Mouse (Mus musculus): Measurements from ENCODE around the gene Gpr171. TPM values are rescaled to one million over a fixed set of nuclear protein-coding genes. Genes with fewer than 3 reads are reported as not detected.
"Not testable (repeated sequence)": the region's sequence is repeated elsewhere in the genome, so short reads cannot be mapped to it uniquely, and the experiment has no call there.

Gpr171 gene
- total RNA-seq, 4 experiments from 2014 or later, result not detected

DNA sequence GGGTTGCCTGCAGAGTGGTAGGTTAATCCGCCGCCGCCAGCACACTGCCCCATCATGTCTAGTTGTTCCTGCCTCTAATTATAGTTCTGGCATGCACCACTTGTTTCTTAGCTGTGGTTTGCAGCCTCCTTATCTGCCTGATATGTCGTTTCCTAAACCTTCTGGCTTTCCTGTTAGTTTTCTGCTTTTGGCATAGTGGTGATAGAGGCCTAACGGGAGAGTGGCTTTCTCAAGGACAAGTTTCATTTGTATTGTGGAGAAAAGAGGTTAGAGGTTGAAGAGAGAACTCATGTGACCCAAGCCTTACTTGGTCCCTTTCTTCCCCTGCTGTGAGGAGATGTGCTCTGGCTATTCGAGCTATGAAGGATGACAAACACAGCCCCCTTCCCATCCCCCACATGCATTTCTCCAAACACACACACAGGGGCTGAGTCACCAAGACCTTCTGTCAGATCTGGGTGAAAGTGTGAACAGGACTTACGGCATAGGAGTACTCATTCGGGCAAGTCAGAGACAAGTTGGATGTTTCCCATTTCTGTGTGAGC is 12.4 kb upstream of the Gpr171 start:
- no peak for DNase-seq (ENCODE audit: low spot score in 2 of 2)

DNA sequence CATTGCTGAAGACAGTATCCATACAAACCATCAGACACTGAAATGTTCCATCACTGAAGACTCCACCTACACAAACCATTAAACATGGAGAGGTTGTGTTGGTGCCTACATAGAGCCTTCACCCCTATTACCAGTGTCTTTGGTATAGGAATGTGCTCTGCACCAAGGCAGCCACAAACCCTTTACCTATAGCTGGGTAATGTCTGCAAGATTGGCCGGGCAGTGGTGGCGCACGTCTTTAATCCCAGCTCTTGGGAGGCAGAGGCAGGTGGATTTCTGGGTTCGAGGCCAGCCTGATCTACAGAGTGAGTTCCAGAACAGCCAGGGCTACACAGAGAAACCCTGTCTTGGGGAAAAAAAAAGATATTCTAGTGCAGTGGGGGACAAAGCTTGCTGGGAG is 11.7 kb upstream of the Gpr171 start:
- not testable (repeated sequence) for DNase-seq (ENCODE audit: low spot score in 2 of 2)

DNA sequence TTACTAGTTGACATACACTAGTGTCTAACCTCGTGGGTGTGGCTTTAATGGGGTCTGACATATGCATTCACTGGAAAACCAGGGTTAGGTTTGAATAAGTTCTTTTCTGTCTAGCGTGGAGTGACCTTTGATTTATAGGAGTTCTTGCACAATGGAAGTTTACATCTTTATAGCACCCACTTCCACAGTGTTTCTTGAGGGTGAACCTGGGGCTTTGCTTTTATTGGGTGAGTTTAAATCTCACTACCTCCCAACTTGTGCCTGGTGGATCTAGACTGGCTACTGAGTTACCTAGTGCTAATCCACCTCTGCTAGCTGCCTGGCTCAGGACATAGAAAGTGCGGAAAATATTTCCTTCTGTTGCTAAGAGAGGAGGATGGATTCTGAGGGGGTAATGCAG is 10.3 kb upstream of the Gpr171 start:
- DNase-seq (ENCODE audit: low spot score in 2 of 2), result no peak

- DNase-seq (ENCODE audit: low spot score in 2 of 2), result not testable (repeated sequence)
Observed at GRCm38 (mm10) chr3:59109834-59110233, 8.2 kb upstream of the Gpr171 start.

- DNase-seq (ENCODE audit: low spot score in 2 of 2), result no peak
Observed at GRCm38 (mm10) chr3:59107439-59107838, 5.8 kb upstream of the Gpr171 start.

DNA sequence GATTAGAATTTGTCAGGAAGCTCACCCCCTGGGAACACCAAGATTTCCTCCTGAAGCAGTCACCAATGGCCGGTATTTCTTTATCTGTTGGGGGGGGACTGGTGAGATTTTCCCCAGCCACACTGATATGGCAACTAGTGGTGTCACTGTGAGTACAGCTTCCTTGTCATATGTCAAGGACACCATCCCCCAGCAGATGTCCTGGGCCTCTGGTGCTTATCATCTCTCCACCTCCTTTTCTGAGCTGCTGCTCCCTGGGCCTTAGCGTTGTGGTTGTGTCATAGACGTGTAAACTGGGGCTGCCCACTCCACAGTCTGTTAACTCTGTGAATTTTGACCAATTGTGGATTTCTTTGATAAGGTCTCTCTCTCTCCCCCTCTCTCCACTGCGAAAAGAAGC is 2.8 kb upstream of the Gpr171 start:
- no peak for DNase-seq (ENCODE audit: low spot score in 2 of 2)

DNA sequence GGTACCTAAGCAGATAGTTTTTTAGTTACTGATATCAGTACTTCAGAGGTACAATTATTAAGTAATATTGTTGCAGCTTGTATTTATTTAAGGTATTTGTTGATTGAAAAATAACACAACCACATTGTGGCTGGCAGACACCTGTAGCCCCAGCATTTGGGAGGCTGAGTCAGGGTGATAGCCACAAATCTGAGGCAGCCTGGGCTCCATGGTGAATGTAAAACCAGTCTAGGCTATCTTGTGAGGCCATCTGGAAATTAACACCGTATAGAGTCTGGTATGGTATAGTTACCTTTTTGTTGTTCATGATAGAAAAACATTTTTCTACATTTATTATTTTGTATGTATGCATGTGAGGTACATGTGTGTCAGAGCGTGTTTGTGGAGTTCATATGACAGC is 525 bp upstream of the Gpr171 start:
- no peak for DNase-seq (ENCODE audit: low spot score in 2 of 2)

GRCm38 (mm10) chr3:59098540-59098939 is 3.1 kb downstream of the Gpr171 start:
- DNase-seq (ENCODE audit: low spot score in 2 of 2), result no peak

DNA sequence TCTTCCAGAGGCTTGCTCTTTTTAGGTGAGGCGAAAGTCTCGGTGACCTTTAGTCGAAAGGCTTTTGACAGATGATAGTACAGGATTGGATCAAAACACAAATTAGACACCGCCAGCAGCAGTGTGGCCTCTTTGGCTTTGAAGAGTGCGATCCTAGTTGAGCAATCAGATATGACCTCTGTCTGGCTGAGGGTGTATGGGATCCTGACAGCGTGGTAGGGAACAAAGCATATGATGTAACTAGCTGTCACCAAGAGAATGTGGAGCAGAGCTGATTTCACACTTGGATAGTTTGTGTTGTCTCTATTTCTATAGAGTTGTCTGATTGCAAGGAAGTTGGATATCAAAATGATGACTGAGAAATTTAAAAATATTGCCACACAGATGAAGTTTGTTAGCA is 4.2 kb downstream of the Gpr171 start:
- no peak for DNase-seq (ENCODE audit: low spot score in 2 of 2)

DNA sequence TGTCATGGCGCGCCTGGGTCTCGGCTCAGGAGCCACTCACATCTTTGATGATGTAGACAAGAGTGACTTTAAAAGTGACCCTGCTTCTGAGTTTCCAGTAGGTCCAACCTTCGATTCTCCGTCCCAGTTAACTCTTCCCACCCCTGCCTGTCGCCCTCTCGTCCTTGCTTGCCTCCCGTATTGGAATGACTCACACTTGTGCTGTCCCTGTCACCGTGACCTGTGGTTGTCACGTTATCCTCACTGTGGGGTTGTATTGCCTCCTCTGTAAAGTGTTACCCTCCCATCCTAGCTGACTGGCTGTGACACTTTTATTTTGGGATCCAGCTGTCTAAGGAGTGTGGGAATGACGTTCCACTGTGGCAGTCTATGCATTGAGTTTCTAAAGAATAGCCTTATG is 8.9 kb downstream of the Gpr171 start:
- no peak for DNase-seq (ENCODE audit: low spot score in 2 of 2)

DNA sequence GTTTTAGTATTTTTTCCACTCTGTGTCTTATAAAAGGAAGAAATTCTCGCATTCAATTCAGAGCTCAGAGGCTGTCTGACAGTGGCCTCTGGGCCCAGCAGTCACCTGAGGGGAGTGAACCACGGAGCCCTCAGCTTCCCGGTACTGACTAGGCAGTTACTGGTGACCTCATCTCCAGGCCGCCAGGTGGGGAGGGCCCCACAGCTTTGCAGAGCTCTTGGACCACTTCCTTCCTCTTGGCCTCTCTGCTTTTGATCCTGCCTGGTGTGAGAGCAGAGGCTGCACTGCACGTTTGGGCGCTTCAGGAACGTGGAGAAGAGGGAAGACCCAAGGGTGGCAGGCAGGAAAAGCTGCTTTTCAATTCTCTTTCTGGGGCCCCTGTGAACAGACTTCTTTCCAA is 20.7 kb downstream of the Gpr171 start:
- no peak for DNase-seq (ENCODE audit: low spot score in 2 of 2)

DNA sequence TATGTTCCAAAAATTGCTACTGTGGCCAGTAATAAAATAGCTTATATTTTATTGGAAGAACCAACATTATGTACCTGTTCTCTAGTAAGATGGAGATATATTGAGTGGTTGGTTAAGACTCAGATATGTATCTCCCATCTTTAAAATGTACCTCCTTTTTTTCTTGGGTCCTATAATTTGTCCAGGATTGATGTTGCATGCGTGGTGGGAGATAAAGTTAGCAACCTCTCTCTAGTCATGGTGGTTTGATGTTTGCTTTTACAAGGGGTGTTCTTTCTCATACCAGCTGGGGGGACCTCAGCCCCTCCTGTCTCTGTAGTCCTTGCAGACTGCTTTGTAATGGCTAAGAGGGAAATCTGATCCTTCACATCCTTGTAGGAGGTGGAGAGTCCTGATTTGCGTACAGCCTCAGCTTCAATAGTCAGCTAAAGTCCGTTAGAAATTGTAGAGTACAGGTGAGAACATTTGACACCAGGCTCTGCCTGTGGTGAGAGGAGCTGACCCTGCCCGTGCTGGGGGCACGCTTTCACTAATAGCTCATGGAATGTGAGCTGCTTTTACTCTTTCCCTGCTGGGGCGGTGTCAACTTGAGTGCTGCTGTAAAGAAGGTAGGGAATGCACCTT is 21.2 kb downstream of the Gpr171 start:
- DNase-seq (ENCODE audit: low spot score in 2 of 2), result no peak

DNA sequence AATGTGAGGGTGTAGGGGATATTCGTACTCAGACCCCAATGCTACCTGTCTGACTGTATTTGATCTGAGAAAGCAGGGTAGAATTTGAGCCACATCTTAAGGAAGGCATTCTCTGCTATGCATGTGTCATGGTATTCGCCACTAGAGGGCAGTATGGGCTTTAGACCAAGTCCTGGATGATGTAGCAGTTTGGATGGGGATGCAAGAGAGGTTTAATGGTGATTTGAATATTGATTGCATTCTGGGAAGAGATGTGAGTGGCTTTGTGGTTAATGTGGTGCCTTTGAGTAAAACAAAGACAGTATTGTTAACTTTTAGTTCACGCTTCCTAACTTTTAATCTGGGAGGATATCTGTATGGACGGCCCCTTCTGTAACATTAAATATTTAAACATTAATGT is 22.3 kb downstream of the Gpr171 start:
- peak in 1 of 2 experiments; percentile 36 for DNase-seq (ENCODE audit: low spot score in 2 of 2)

- DNase-seq (ENCODE audit: low spot score in 2 of 2), result no peak
Observed at GRCm38 (mm10) chr3:59078585-59078984, 23.0 kb downstream of the Gpr171 start.

DNA sequence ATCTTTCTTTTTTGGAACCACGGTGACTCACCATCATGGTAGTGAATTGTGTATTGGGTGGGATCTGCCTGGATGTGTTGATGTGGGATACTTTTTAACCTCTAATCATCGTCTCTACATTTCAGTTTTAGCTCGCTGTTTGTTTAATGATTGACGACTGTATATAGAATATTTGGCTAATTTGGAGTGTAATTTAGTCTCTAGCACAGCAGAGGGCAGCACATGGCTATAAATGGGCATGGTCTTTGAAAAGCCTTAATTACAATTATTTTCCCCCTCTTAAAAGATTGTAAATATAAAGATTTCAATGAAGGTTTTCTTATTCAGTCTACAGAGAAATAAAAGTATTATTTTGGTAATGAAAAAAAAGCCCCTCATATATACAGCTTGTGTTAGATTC is 24.3 kb downstream of the Gpr171 start:
- no peak for DNase-seq (ENCODE audit: low spot score in 2 of 2)

GRCm38 (mm10) chr3:59069071-59069470 is 32.5 kb downstream of the Gpr171 start:
- not testable (repeated sequence) for DNase-seq (ENCODE audit: low spot score in 2 of 2)

GRCm38 (mm10) chr3:59066558-59067294 is 34.9 kb downstream of the Gpr171 start:
- no peak for DNase-seq (ENCODE audit: low spot score in 2 of 2)

- DNase-seq (ENCODE audit: low spot score in 2 of 2), result no peak
Observed at GRCm38 (mm10) chr3:59065937-59066336, 35.7 kb downstream of the Gpr171 start.

GRCm38 (mm10) chr3:59063431-59063830 is 38.2 kb downstream of the Gpr171 start:
- no peak for DNase-seq (ENCODE audit: low spot score in 2 of 2)

DNA sequence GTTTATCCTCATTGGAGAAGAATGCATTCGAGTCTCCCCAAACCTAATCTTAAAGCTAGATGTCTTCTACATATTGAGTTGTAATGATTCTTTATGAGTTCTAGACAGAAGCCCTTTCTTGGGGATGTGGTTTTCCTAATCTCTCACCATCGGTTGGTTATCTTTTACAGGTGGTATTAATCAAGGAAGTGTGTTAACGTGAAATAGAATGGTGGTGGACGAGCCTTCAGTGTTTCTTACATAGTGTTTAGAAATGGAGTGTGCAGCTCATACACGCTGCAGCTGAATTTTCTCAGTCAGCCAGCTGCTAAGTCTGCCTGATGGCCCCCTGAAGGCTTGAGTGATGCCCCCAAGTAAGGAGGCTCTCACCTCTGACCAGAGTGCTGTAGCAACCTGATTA is 39.5 kb downstream of the Gpr171 start:
- DNase-seq (ENCODE audit: low spot score in 2 of 2), result no peak

GRCm38 (mm10) chr3:59060131-59060530 is 41.5 kb downstream of the Gpr171 start:
- DNase-seq (ENCODE audit: low spot score in 2 of 2), result no peak

DNA sequence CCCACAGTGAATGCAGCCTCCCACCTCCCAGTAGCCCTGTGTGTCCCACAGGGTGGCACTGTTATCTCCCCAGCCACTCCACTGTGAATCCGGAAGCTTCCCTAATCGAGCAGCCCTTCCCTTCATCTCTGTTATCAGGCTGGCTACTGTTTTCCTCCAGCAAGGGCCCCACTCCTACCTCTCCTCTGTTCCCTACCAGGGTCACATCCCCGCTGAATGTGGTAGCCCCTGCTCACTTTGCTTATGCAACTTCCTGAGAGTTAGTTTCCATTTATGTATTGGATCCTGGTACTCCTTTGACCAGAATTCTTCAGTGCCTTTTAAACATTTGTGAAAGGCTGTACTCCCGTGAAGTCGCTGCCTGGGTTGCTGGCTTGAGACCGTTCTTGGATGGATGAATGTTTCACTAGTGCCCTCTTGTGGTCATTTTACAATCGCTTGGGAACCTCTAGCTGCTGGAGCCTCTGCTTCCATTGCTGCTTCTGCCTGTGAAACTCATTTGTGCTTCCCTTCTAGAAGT is 42.5 kb downstream of the Gpr171 start:
- peak; percentile 75 for DNase-seq (ENCODE audit: low spot score in 2 of 2)

Data from layer of hippocampus, adult 8-10 months (tissue).